ENCODE assay signal across 49 mouse cellular contexts in the genomic region with DNA sequence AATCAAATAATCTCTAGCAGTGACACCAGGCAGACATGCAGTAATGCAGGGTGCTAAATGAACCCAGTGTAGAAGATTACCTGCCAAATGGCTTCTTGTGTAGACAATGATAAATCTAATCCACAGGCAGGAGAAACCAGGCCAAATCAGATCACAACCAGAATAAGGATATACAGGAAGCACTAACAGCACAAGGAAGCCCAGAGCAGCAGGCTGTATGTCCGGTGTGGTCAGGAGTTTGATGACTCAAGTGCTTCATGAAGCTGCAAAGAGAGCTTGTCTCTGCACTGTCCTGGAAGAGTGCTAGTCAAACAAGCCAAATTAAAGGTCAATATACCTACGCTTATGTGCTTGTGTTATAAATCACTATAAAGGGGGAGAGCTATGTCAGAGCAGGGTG. TPM values are rescaled to one million over a fixed set of nuclear protein-coding genes. Genes with fewer than 3 reads are reported as not detected.
"Had no signal": no experiment of that assay in that cellular context is flagged by ENCODE, and none has a peak within 500 bp of the region (broad histone marks: within the 10 kb centered on the region; RNA-seq: fewer than 3 reads in every experiment).

No protein-coding gene starts in this region.

- H3K27ac ChIP-seq: heart, embryonic 13.5 days; heart, embryonic 15.5 days; hindbrain, embryonic 10.5 days; hindbrain, embryonic 12.5 days; hindbrain, embryonic 13.5 days; hindbrain, embryonic 14.5 days; hindbrain, embryonic 15.5 days; hindbrain, postnatal 0 days; intestine, embryonic 15.5 days; kidney, embryonic 15.5 days; kidney, postnatal 0 days; layer of hippocampus, adult 2 months; left cerebral cortex, adult 2 months had no signal

- H3K9ac ChIP-seq: heart, embryonic 12.5 days; heart, embryonic 13.5 days; heart, embryonic 15.5 days; hindbrain, embryonic 12.5 days; hindbrain, embryonic 13.5 days; hindbrain, embryonic 14.5 days; hindbrain, embryonic 15.5 days; intestine, embryonic 15.5 days; kidney, embryonic 15.5 days had no signal

- H3K9me3 ChIP-seq: heart, embryonic 12.5 days; heart, embryonic 13.5 days; heart, embryonic 15.5 days; hindbrain, embryonic 10.5 days; hindbrain, embryonic 12.5 days; hindbrain, embryonic 13.5 days; hindbrain, embryonic 15.5 days; intestine, embryonic 15.5 days; kidney, embryonic 15.5 days had no signal

- H3K4me2 ChIP-seq: heart, embryonic 11.5 days; heart, embryonic 12.5 days; heart, embryonic 13.5 days; heart, embryonic 15.5 days; hindbrain, embryonic 12.5 days; hindbrain, embryonic 13.5 days; hindbrain, embryonic 14.5 days; hindbrain, embryonic 15.5 days; intestine, embryonic 15.5 days; kidney, embryonic 15.5 days had no signal

- H3K27me3 ChIP-seq: heart, embryonic 12.5 days; heart, embryonic 15.5 days; hindbrain, embryonic 12.5 days; hindbrain, embryonic 13.5 days; hindbrain, embryonic 15.5 days; intestine, embryonic 15.5 days; kidney, embryonic 15.5 days had no signal

- DNase-seq: heart, postnatal 10 days; heart, postnatal 14 days; heart, postnatal 4 days; kidney, adult 11 months; kidney, adult 18-20 months; kidney, adult 2 months; kidney, adult 8-10 months; kidney, adult 9 months; kidney, postnatal 10 days; kidney, postnatal 14 days; kidney, postnatal 36 days; kidney, postnatal 4 days; layer of hippocampus, adult 9-11 months; layer of hippocampus, postnatal 36 days had no signal

- H3K4me3 ChIP-seq: heart, embryonic 12.5 days; heart, embryonic 13.5 days; heart, embryonic 15.5 days; hindbrain, embryonic 10.5 days; hindbrain, embryonic 12.5 days; hindbrain, embryonic 13.5 days; hindbrain, embryonic 15.5 days; intestine, embryonic 15.5 days; kidney, embryonic 15.5 days; layer of hippocampus, adult 2 months; left cerebral cortex, adult 2 months had no signal

- ATAC-seq: hindbrain, embryonic 16.5 days; hindbrain, postnatal 0 days; inflammation-experienced regulatory T-cells, adult 6 months; intestine, embryonic 15.5 days; intestine, postnatal 0 days had no signal

- H3K36me3 ChIP-seq: heart, embryonic 12.5 days; heart, embryonic 13.5 days; heart, embryonic 15.5 days; hindbrain, embryonic 10.5 days; hindbrain, embryonic 12.5 days; hindbrain, embryonic 13.5 days; hindbrain, embryonic 15.5 days; intestine, embryonic 15.5 days; kidney, embryonic 15.5 days had no signal

- H3K4me1 ChIP-seq: heart, embryonic 12.5 days; heart, embryonic 13.5 days; heart, embryonic 15.5 days; hindbrain, embryonic 10.5 days; hindbrain, embryonic 12.5 days; hindbrain, embryonic 13.5 days; hindbrain, embryonic 15.5 days; intestine, embryonic 15.5 days; kidney, embryonic 15.5 days had no signal

RNA-seq across cellular contexts. Expression of a gene that starts 1.4 kb away (rescaled TPM):
- total RNA-seq: heart, postnatal 10 days; heart, postnatal 14 days; heart, postnatal 25 days; heart, postnatal 4 days; hematopoietic stem cell, adult 5-6 weeks; hindbrain, postnatal 0 days; layer of hippocampus, adult 18-20 months; layer of hippocampus, adult 2 months; layer of hippocampus, adult 8-10 months; layer of hippocampus, postnatal 10 days; layer of hippocampus, postnatal 14 days; layer of hippocampus, postnatal 25 days; layer of hippocampus, postnatal 36 days; left cerebral cortex, adult 18-20 months; left cerebral cortex, adult 2 months; left cerebral cortex, adult 8-10 months had no signal
- polyA plus RNA-seq: heart, embryonic 11.5 days; heart, embryonic 12.5 days; heart, embryonic 13.5 days; heart, embryonic 14.5 days; heart, embryonic 15.5 days; heart, embryonic 16.5 days; heart, postnatal 0 days; hindbrain, embryonic 10.5 days; hindbrain, embryonic 11.5 days; hindbrain, embryonic 12.5 days; hindbrain, embryonic 13.5 days; hindbrain, embryonic 14.5 days; hindbrain, embryonic 15.5 days; hindbrain, embryonic 16.5 days; hindbrain, postnatal 0 days; inflammation-experienced regulatory T-cells, adult 6 months; intestine, embryonic 14.5 days; intestine, embryonic 15.5 days; intestine, postnatal 0 days; kidney, adult 2 months; kidney, embryonic 14.5 days; kidney, embryonic 15.5 days; kidney, embryonic 16.5 days; kidney, postnatal 0 days; large intestine, adult 2 months had no signal

RNA-seq across cellular contexts. Expression of a gene that starts 10.8 kb away (rescaled TPM):
- total RNA-seq: heart, postnatal 10 days; heart, postnatal 14 days; heart, postnatal 25 days; heart, postnatal 4 days; hematopoietic stem cell, adult 5-6 weeks; hindbrain, postnatal 0 days; layer of hippocampus, adult 18-20 months; layer of hippocampus, adult 2 months; layer of hippocampus, adult 8-10 months; layer of hippocampus, postnatal 10 days; layer of hippocampus, postnatal 14 days; layer of hippocampus, postnatal 25 days; layer of hippocampus, postnatal 36 days; left cerebral cortex, adult 18-20 months; left cerebral cortex, adult 2 months; left cerebral cortex, adult 8-10 months had no signal
- polyA plus RNA-seq: heart, embryonic 11.5 days; heart, embryonic 12.5 days; heart, embryonic 13.5 days; heart, embryonic 14.5 days; heart, embryonic 15.5 days; heart, embryonic 16.5 days; heart, postnatal 0 days; hindbrain, embryonic 10.5 days; hindbrain, embryonic 11.5 days; hindbrain, embryonic 12.5 days; hindbrain, embryonic 13.5 days; hindbrain, embryonic 14.5 days; hindbrain, embryonic 15.5 days; hindbrain, embryonic 16.5 days; hindbrain, postnatal 0 days; inflammation-experienced regulatory T-cells, adult 6 months; intestine, embryonic 14.5 days; intestine, embryonic 15.5 days; intestine, postnatal 0 days; kidney, embryonic 14.5 days; kidney, embryonic 15.5 days; kidney, embryonic 16.5 days; kidney, postnatal 0 days; large intestine, adult 2 months had no signal

RNA-seq across cellular contexts. Expression of a gene that starts 54.2 kb away (rescaled TPM):
- total RNA-seq: heart, postnatal 10 days; heart, postnatal 14 days; heart, postnatal 25 days; heart, postnatal 4 days; hematopoietic stem cell, adult 5-6 weeks; hindbrain, postnatal 0 days; layer of hippocampus, adult 18-20 months; layer of hippocampus, adult 2 months; layer of hippocampus, adult 8-10 months; layer of hippocampus, postnatal 10 days; layer of hippocampus, postnatal 14 days; layer of hippocampus, postnatal 25 days; layer of hippocampus, postnatal 36 days; left cerebral cortex, adult 18-20 months; left cerebral cortex, adult 2 months; left cerebral cortex, adult 8-10 months had no signal
- polyA plus RNA-seq: heart, embryonic 11.5 days; heart, embryonic 12.5 days; heart, embryonic 13.5 days; heart, embryonic 14.5 days; heart, embryonic 15.5 days; heart, embryonic 16.5 days; heart, postnatal 0 days; hindbrain, embryonic 10.5 days; hindbrain, embryonic 11.5 days; hindbrain, embryonic 12.5 days; hindbrain, embryonic 13.5 days; hindbrain, embryonic 14.5 days; hindbrain, embryonic 15.5 days; hindbrain, embryonic 16.5 days; hindbrain, postnatal 0 days; inflammation-experienced regulatory T-cells, adult 6 months; intestine, embryonic 14.5 days; intestine, embryonic 15.5 days; intestine, postnatal 0 days; kidney, adult 2 months; kidney, embryonic 14.5 days; kidney, embryonic 15.5 days; kidney, embryonic 16.5 days; kidney, postnatal 0 days; large intestine, adult 2 months had no signal

RNA-seq across cellular contexts. Expression of a gene that starts 57.8 kb away (rescaled TPM):
- total RNA-seq: heart, postnatal 10 days; heart, postnatal 14 days; heart, postnatal 25 days; heart, postnatal 4 days; hematopoietic stem cell, adult 5-6 weeks; hindbrain, postnatal 0 days; layer of hippocampus, adult 18-20 months; layer of hippocampus, adult 2 months; layer of hippocampus, adult 8-10 months; layer of hippocampus, postnatal 25 days; layer of hippocampus, postnatal 36 days; left cerebral cortex, adult 18-20 months; left cerebral cortex, adult 2 months had no signal
- polyA plus RNA-seq: heart, embryonic 11.5 days; heart, embryonic 12.5 days; heart, embryonic 13.5 days; heart, embryonic 14.5 days; heart, embryonic 15.5 days; heart, embryonic 16.5 days; heart, postnatal 0 days; hindbrain, embryonic 10.5 days; hindbrain, embryonic 11.5 days; hindbrain, embryonic 12.5 days; hindbrain, embryonic 13.5 days; hindbrain, embryonic 14.5 days; hindbrain, embryonic 15.5 days; hindbrain, embryonic 16.5 days; hindbrain, postnatal 0 days; inflammation-experienced regulatory T-cells, adult 6 months; intestine, embryonic 14.5 days; intestine, embryonic 15.5 days; intestine, postnatal 0 days; kidney, embryonic 14.5 days; kidney, embryonic 15.5 days; kidney, embryonic 16.5 days; kidney, postnatal 0 days; large intestine, adult 2 months had no signal
